Mouse (Mus musculus) liver, embryonic 14.5 days (tissue): ENCODE results near the gene Gpr35.
"Not testable (repeated sequence)": the region's sequence is repeated elsewhere in the genome, so short reads cannot be mapped to it uniquely, and the experiment has no call there.

Experiments
- CTCF ChIP-seq: IDR thresholded peaks from 2 replicates; pipeline ENCODE4 v1.5.1; 2016; ENCODE audit warnings: antibody characterized with exemption, low read depth, control low read depth
- EP300 ChIP-seq: IDR thresholded peaks from 2 replicates; pipeline ENCODE4 v1.6.1; 2016; ENCODE audit warnings: antibody characterized with exemption, low read depth

DNA sequence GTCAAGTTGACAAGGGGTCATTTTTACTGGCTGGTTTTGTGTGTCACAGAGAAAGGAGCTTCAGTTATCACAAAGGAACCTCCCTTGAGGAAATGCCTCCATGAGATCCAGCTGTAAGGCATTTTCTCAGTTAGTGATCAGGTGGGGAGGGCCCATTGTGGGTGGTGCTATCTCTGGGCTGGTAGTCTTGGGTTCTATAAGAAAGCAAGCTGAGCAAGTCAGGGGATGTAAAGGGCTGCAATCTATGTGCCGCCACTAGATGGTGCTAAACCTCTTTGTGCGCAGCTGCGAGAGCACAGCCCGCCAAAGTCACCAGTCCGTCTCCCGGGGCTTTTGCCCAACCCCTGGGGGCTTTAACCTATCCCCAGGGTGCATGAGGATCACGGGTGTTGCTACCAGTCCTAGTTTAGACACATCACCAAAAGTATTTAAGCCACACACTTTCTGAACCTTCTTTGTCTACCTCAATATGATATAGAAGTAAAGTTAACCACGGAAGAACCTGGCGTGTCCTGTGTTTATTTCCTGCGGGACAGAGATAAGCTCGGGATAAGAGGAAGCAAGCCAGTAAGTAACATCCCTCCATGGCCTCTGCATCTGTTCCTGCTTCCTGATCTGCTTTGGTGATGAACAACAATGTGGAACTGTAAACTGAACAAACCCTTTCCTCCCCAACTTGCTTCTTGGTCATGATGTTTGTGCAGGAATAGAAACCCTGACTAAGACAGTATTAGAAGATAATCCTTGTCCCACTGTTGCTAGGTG is 6.1 kb downstream of the Gpr35 start:
- peak; percentile 76 for TF ChIP-seq CTCF
- TF ChIP-seq EP300, result not testable (repeated sequence)
